Mouse (Mus musculus) limb, embryonic 14.5 days (tissue): ENCODE results near the gene Crbn. TPM values are rescaled to one million over a fixed set of nuclear protein-coding genes. Genes with fewer than 3 reads are reported as not detected.

Experiments used
- ATAC-seq: fragments of 200-750 bp; cut with Nextera tagmentation; 2 replicates; pipeline ENCODE4 v1.8.0; 2017; ENCODE audit warnings: low read depth, moderate number of reproducible peaks, moderate TSS enrichment; ENCODE audit not compliant: low FRiP score
- DNase-seq: peaks from one replicate; pipeline ENCODE4 v3.0.0-alpha.2; 2015; ENCODE audit warnings: low spot score
- H3K27ac ChIP-seq: fragments of 300-500 bp; sonication (generic); replicated peaks from 2 replicates; pipeline ENCODE4 v1.5.1; 2014; ENCODE audit warnings: low read depth, mild to moderate bottlenecking, low read length, moderate library complexity, mixed read lengths
- H3K27me3 ChIP-seq: fragments of 300-500 bp; sonication (generic); 2 replicates; pipeline ENCODE4 v1.6.1; 2014; ENCODE audit warnings: low read length, mixed read lengths; ENCODE audit not compliant: control insufficient read depth, insufficient read depth
- H3K36me3 ChIP-seq: fragments of 300-500 bp; sonication (generic); 2 replicates; pipeline ENCODE4 v1.6.1; 2014; ENCODE audit warnings: mild to moderate bottlenecking, low read length, moderate library complexity, mixed read lengths; ENCODE audit not compliant: control insufficient read depth, insufficient read depth
- H3K4me1 ChIP-seq: fragments of 300-500 bp; sonication (generic); 2 replicates; pipeline ENCODE4 v1.6.1; 2014; ENCODE audit warnings: antibody characterized with exemption, low read length, mixed read lengths; ENCODE audit not compliant: control insufficient read depth, insufficient read depth
- H3K4me2 ChIP-seq: fragments of 300-500 bp; sonication (generic); replicated peaks from 2 replicates; pipeline ENCODE4 v1.6.1; 2014; ENCODE audit warnings: low read depth, mild to moderate bottlenecking, low read length, moderate library complexity; ENCODE audit not compliant: severe bottlenecking
- H3K4me3 ChIP-seq: fragments of 300-500 bp; sonication (generic); replicated peaks from 2 replicates; pipeline ENCODE4 v1.5.1; 2014; ENCODE audit warnings: low read length
- H3K9ac ChIP-seq: fragments of 300-500 bp; sonication (generic); 2 replicates; pipeline ENCODE4 v1.6.1; 2014; ENCODE audit warnings: mild to moderate bottlenecking, low read depth, low read length, moderate library complexity; ENCODE audit not compliant: severe bottlenecking
- H3K9me3 ChIP-seq: fragments of 300-500 bp; sonication (generic); 2 replicates; pipeline ENCODE4 v1.6.1; 2016; ENCODE audit warnings: low read length; ENCODE audit not compliant: control insufficient read depth
- POLR2A ChIP-seq: fragments of 200-500 bp; IDR thresholded peaks from 2 replicates; pipeline ENCODE4 v1.8.0; 2012; ENCODE audit warnings: inconsistent platforms, mild to moderate bottlenecking, moderate library complexity, borderline replicate concordance; ENCODE audit not compliant: insufficient read depth, insufficient read length; ENCODE audit errors: extremely low read depth
- WGBS: fragments of 180-500 bp; shearing (Covaris S2); extraction: QIAGEN DNeasy Blood & Tissue Kit; methylation state at CpG from one replicate; pipeline ENCODE4 v1.1.7; 2014; 5-methylcytosine and 5-hydroxymethylcytosine counted together
- polyA plus RNA-seq, 2 experiments: library from polyadenylated mRNA; depleted of rRNA in 1 of 2; stranded (reverse) in 1 of 2; unstranded in 1 of 2; fragments of >200 nt; fragmentation: Nextera tagmentation in 1 of 2; extraction: Ambion mirVana in 1 of 2; gene quantifications; 2 replicates each; pipeline versions ENCODE4 v1.2.1 to v1.2.3; 2012 to 2014

Crbn gene
- polyA plus RNA-seq, 2 experiments, result 22.4 to 44.3 TPM

GRCm38 (mm10) chr6:106748887-106749388 is 50.9 kb downstream of the Crbn start, which contains the start of gene Il5ra:
Gene Il5ra (minus strand): TSS chr6:106749037.
- Histone ChIP-seq H3K4me2 (no peak within 1 kb of the TSS), H3K4me3 (no peak within 1 kb of the TSS), H3K27ac (no peak within 1 kb of the TSS), H3K9me3 (no peaks in the 10 kb centered on the region), H3K9ac (no peak within 1 kb of the TSS), H3K4me1 (no peaks in the 10 kb centered on the region), H3K27me3 (no peaks in the 10 kb centered on the region), H3K36me3 (no peaks in the 10 kb centered on the region)
- ATAC-seq (no peak), DNase-seq (no peak)
- no peak for TF ChIP-seq POLR2A
- 77% methylated on average over 6 of the region's 6 CpGs for WGBS

- no peaks in the 10 kb centered on the region for H3K36me3 ChIP-seq
- no peaks in the 10 kb centered on the region for H3K9me3 ChIP-seq
- no peak for TF ChIP-seq POLR2A
- no peak overlapping the region for H3K4me2 ChIP-seq
- no peaks in the 10 kb centered on the region for H3K4me1 ChIP-seq
- ATAC-seq, result no peak
- no peaks in the 10 kb centered on the region for H3K27me3 ChIP-seq
- no peak overlapping the region for H3K9ac ChIP-seq
- H3K4me3 ChIP-seq, result no peak overlapping the region
- 84% methylated on average over 3 of the region's 3 CpGs for WGBS
- no peak for DNase-seq
- H3K27ac ChIP-seq, result no peak overlapping the region
Observed at GRCm38 (mm10) chr6:106747804-106748203, 52.1 kb downstream of the Crbn start.

- no peaks in the 10 kb centered on the region for H3K36me3 ChIP-seq
- ATAC-seq (no peak), DNase-seq (no peak)
- no peak overlapping the region for H3K27ac ChIP-seq
- no peak overlapping the region for H3K4me3 ChIP-seq
- no peaks in the 10 kb centered on the region for H3K27me3 ChIP-seq
- no peak for TF ChIP-seq POLR2A
- no peaks in the 10 kb centered on the region for H3K4me1 ChIP-seq
- H3K9me3 ChIP-seq, result no peaks in the 10 kb centered on the region
- H3K4me2 ChIP-seq, result no peak overlapping the region
- H3K9ac ChIP-seq, result no peak overlapping the region
- 82% methylated on average over 5 of the region's 5 CpGs for WGBS
Observed at GRCm38 (mm10) chr6:106747251-106747650, 52.6 kb downstream of the Crbn start.

- Histone ChIP-seq H3K27me3 (no peaks in the 10 kb centered on the region), H3K4me3 (no peak overlapping the region), H3K36me3 (no peaks in the 10 kb centered on the region), H3K4me2 (no peak overlapping the region), H3K9ac (no peak overlapping the region), H3K27ac (no peak overlapping the region), H3K9me3 (no peaks in the 10 kb centered on the region), H3K4me1 (no peaks in the 10 kb centered on the region)
- TF ChIP-seq POLR2A, result no peak
- 36% methylated on average over 7 of the region's 7 CpGs for WGBS
- DNase-seq (no peak), ATAC-seq (no peak)
Observed at GRCm38 (mm10) chr6:106745673-106746394, 54.0 kb downstream of the Crbn start.

DNA sequence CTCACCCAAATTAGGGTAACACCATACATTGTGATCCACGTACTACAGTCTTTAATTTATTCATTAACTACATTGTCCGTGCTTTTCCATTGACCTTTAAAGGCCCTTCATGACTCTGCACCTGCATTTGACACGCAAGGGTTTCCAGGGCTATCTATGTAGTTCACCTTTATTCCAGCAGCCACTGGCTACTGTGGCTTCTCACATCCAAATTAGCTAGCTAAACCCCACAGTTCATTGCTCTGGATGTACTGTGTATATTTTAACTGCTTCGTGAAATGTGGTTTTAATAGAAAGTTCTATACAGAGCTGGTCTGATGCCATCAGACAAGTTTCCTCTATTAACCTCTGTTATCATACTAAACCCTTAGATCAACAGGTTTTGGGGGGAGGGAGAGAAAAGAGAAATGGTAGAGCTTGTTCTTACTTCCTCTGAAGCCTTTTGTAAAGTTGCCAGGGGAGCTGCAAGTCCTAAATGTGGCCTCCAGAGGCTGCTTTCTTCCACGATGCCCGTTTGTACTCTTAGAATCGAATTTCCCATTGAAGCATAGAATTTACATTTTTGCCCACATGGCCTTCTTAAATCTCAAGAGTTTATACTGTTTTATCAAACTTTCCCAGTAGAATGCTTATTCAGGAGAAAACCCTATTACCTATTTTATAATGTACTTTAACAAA is 56.2 kb downstream of the Crbn start:
- Histone ChIP-seq H3K9me3 (no peaks in the 10 kb centered on the region), H3K4me1 (no peaks in the 10 kb centered on the region), H3K4me3 (no peak overlapping the region), H3K36me3 (no peaks in the 10 kb centered on the region), H3K27me3 (no peaks in the 10 kb centered on the region), H3K9ac (no peak overlapping the region), H3K27ac (no peak overlapping the region), H3K4me2 (no peak overlapping the region)
- ATAC-seq, result no peak
- no peak for TF ChIP-seq POLR2A
- DNase-seq, result no peak
- WGBS, result 66% methylated on average over 7 of the region's 7 CpGs
